Mouse (Mus musculus): ENCODE data around the gene Olfr1423.
"Not testable (repeated sequence)": the region's sequence is repeated elsewhere in the genome, so short reads cannot be mapped to it uniquely, and the experiment has no call there.

Gene Olfr1423

DNA sequence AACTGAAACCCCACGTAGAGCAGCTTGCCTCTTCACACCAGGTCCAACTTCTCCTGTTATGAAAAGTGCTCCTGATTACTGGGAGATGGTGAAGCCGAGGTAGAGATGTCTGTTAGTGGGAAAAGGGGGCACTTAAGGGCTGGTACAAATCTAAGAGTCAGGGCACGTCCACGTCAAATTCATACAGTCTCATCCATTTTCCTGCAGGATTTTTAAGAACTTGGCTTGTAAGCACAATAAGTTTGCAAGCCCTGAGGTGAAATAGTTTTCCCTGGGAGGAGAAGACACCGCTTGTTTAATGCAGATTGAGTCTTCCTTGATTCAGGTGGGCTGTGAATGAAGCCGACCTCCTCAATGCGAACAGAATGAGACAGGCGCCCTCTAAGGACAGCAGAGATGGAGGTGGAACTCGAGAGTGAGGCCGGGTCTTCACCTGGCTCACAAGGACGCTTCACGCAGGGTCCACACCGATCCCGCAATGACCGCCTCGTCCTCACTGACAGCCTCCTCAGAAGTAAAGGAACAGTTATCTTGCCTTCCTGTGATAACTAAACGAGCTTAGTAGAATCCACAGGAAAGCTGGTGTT, 34.7 kb downstream of the Olfr1423 start:
- DNase-seq: no peak

- DNase-seq: peak; percentile 81
Measured at GRCm38 (mm10) chr19:12005376-12006360, 35.4 kb downstream of the Olfr1423 start.

DNA sequence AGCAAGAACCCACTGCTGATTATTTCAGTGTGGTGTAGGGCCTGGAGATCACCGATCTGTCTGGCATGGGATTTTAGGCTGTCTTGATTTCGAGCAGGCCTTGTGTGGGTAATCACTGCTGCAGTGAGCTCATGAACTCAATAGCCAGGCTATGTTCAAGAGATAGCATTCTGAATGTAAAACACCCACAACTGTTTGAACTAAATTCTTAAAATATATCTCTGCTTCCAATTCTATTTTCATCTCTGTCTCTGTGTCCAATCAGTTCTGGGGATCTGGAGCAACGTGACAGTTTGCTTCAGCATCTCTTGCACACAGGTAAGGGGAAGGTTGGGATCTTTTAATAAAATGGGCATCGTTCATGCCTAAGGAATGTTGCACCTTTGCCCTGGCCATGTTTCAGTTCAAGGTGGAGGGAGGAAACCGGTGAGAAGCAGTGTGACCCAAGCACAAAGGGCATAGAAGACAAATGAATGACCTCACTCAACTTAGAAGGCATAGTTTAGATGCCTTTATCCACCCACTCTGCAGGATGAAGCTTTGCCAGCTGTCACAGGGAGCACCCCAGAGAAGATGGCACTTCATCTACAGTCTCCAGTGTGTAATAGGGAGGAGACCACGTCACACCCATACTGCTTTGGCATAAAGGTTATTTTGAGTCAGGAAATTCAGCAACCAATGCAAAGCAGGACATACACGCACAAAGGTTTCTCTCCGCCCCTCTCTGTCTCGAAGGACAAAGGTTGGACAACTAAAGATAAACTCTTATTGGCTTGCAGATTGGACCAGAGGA, 36.7 kb downstream of the Olfr1423 start:
- DNase-seq: no peak

- no peak for DNase-seq
Measured at GRCm38 (mm10) chr19:12003568-12003967, 37.5 kb downstream of the Olfr1423 start.

DNA sequence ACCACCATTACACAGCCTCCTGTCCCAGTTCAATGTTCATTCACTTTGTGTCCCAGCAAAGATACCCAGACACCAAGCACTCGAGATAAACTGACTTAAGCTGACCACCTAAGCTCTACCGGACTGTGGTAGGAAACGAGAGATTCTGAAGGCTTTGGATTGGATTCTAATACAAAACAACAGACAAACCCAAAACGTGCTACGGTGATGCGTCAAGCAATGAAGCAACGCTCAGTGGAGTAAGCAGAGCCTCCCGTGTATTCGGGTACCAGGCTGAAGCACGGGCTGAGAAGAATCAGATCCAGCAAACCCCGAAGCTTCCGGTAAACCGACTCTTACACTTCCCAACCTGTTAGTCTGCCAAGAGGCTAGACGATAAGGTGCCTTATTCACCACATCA, 38.3 kb downstream of the Olfr1423 start:
- DNase-seq: no peak

- DNase-seq: peak; percentile 40
Measured at GRCm38 (mm10) chr19:12002125-12002524, 39.0 kb downstream of the Olfr1423 start.

DNA sequence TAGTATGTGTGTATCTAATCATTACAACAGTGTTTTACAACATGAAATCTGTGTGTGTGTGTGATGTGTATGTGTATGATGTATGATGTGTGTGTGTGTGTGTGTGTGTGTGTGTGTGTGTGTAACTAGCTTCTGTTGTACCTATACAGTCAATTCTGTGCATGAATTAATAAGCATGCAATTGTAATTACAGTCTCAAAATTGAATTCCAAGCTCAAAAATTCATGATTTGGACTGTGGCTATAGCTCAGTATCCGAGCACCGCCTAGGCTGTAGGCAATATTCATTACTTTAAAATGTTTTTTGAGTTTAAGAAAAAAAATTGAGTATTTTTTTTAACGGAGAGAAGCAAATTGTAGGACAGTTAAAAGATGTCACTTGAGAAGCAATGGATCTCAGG, 39.4 kb downstream of the Olfr1423 start:
- DNase-seq: no peak

GRCm38 (mm10) chr19:11995722-11996448, 45.2 kb downstream of the Olfr1423 start:
- no peak for DNase-seq

GRCm38 (mm10) chr19:11994703-11995431, 46.2 kb downstream of the Olfr1423 start:
- DNase-seq: no peak

- DNase-seq: no peak
Measured at GRCm38 (mm10) chr19:11992441-11993029, 48.6 kb downstream of the Olfr1423 start.

- peak; percentile 32 for DNase-seq
Measured at GRCm38 (mm10) chr19:11992034-11992433, 49.1 kb downstream of the Olfr1423 start.

DNA sequence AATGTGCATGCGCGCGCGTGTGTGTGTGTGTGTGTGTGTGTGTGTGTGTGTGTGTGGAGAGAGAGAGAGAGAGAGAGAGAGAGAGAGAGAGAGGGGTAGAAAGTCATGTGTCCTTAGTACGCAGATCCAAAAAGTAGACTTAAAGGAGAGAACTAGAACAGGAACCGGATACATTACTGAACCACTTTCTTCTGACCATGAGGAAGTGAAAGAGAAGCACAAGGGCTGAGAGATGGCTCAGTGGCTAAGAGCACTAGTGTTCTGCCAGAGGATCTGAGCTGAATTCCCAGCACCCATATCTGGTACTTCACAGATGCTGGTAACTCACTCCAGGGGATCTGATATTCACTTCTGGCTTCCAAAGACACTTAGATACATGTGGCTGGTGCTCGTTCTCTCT, 51.8 kb downstream of the Olfr1423 start:
- DNase-seq: no peak

GRCm38 (mm10) chr19:11987841-11988240, 53.3 kb downstream of the Olfr1423 start:
- DNase-seq: no peak

- DNase-seq: not testable (repeated sequence)
Measured at GRCm38 (mm10) chr19:11984614-11985013, 56.5 kb downstream of the Olfr1423 start.

Data from layer of hippocampus, adult 9-11 months (tissue).